Mouse (Mus musculus): ENCODE measurements around the gene Hist4h4. TPM values are rescaled to one million over a fixed set of nuclear protein-coding genes. Genes with fewer than 3 reads are reported as not detected.

Gene Hist4h4
- 0.16 and 0.20 TPM in 2 replicates for polyA plus RNA-seq (2015; fragmentation: Nextera tagmentation; extraction: Ambion mirVana)

DNA sequence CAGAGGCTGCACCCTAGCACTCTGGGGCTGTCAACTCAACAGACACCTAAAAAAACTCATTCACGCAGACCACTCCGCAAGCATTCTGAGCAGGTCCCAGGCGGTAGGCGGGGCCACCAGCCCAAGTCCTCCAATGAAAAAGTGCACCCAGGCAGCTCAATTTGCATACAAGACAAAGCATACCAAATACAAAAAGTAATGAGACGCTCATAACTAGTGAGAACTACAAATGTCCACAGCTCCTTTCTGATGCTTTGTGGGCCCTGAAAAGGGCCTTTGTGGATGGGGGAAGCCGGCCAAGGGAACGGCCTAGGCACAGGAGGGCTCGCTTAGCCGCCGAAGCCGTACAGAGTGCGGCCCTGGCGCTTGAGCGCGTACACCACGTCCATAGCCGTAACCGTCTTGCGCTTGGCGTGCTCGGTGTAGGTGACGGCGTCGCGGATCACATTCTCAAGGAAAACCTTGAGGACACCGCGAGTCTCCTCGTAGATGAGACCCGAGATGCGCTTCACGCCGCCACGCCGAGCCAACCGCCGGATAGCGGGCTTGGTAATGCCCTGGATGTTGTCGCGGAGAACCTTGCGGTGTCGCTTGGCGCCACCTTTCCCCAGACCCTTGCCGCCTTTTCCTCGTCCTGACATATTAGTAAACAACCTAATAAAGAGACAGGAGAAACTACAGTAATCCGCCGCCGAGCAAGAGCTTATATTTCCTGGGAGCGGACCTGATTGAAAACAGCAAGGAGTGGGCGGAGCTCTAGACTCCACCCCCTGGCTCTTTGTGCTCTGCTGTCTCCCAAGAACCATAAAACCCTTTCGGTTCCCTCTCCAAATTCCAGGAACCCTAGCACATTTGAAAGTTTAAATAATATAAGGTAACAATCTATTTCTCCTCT is at the start of gene Hist4h4:
TSS of gene Hist4h4 (minus strand) at position 677 of the 895 bp plus-strand sequence.
- Histone ChIP-seq H3K27me3 (ENCODE audit: control insufficient read depth, insufficient read depth, low read length) (no peaks in the 10 kb centered on the region), H3K4me1 (ENCODE audit: control insufficient read depth, insufficient read depth, low read length) (peaks cover 16% of the 10 kb centered on the region), H3K4me2 (ENCODE audit: low read depth, low read length) (peak within 1 kb of the TSS; percentile 92), H3K36me3 (ENCODE audit: control insufficient read depth, insufficient read depth) (no peaks in the 10 kb centered on the region), H3K9me3 (replicated peaks; ENCODE audit: control insufficient read depth, low read length) (no peaks in the 10 kb centered on the region), H3K4me3 (ENCODE audit: low read length) (peak within 1 kb of the TSS; percentile 82), H3K9ac (ENCODE audit: low read length) (peak within 1 kb of the TSS; percentile 96), H3K27ac (ENCODE audit: low read length) (peak within 1 kb of the TSS; percentile 100)
- ATAC-seq (replicated peaks; ENCODE audit: extremely low read depth, insufficient read depth, low FRiP score), result peak; percentile 74
- under 1% methylated on average over 50 of the region's 50 CpGs for WGBS

- H3K9ac ChIP-seq (ENCODE audit: low read length), result no peak overlapping the region
- H3K27ac ChIP-seq (ENCODE audit: low read length), result no peak overlapping the region
- no peak overlapping the region for H3K4me2 ChIP-seq (ENCODE audit: low read depth, low read length)
- no peaks in the 10 kb centered on the region for H3K9me3 ChIP-seq (replicated peaks; ENCODE audit: control insufficient read depth, low read length)
- no peaks in the 10 kb centered on the region for H3K27me3 ChIP-seq (ENCODE audit: control insufficient read depth, insufficient read depth, low read length)
- H3K4me3 ChIP-seq (ENCODE audit: low read length), result no peak overlapping the region
- H3K4me1 ChIP-seq (ENCODE audit: control insufficient read depth, insufficient read depth, low read length), result peaks cover 20% of the 10 kb centered on the region
- H3K36me3 ChIP-seq (ENCODE audit: control insufficient read depth, insufficient read depth), result no peaks in the 10 kb centered on the region
- no peak for ATAC-seq (replicated peaks; ENCODE audit: extremely low read depth, insufficient read depth, low FRiP score)
- WGBS, result 53% methylated on average over 3 of the region's 3 CpGs
Observed at GRCm38 (mm10) chr6:136852762-136853161, 48.5 kb upstream of the Hist4h4 start.

DNA sequence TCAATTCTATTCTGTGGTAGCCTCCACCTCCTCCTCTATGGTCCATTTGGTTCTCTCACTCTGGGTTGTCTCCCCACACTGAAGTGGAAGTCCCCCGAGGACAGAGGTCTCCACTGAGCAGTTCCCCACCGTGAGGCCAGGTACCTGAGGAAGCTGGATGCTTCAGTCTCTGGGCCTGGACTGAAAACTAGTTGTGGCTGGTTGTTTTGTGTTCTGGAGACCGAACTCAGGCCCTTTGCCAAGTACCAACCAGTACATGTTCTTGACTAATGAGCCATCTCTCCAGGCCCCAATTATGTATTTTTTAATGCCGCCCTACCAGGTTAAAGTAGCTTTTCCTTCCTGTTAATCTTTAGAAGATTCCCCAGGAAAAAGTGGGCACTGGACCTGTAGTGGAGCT is 48.1 kb upstream of the Hist4h4 start:
- Histone ChIP-seq H3K9me3 (replicated peaks; ENCODE audit: control insufficient read depth, low read length) (no peaks in the 10 kb centered on the region), H3K4me2 (ENCODE audit: low read depth, low read length) (no peak overlapping the region), H3K27ac (ENCODE audit: low read length) (no peak overlapping the region), H3K4me3 (ENCODE audit: low read length) (no peak overlapping the region), H3K27me3 (ENCODE audit: control insufficient read depth, insufficient read depth, low read length) (no peaks in the 10 kb centered on the region), H3K4me1 (ENCODE audit: control insufficient read depth, insufficient read depth, low read length) (peaks cover 16% of the 10 kb centered on the region), H3K36me3 (ENCODE audit: control insufficient read depth, insufficient read depth) (no peaks in the 10 kb centered on the region), H3K9ac (ENCODE audit: low read length) (no peak overlapping the region)
- ATAC-seq (replicated peaks; ENCODE audit: extremely low read depth, insufficient read depth, low FRiP score), result no peak
- WGBS, result 71% methylated on average over 4 of the region's 4 CpGs

DNA sequence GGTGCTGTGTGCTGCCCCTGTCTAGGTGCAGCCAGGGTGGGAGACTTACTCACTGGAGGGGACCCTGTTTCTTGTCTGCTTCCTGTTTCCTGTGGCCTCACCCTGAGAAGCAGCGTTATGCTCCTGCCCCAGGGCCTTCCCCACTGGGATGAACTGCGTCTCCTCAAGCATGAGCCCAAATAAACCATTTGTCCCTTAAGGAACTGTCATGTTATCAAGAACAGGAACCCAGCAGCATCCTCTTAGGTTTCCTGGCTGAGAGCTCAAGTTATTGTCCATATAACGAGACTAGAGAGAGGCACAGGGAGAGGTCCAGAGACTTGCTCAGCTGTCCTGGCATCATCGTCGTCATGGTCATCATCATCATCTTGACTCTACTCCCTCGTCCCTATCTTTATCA is 46.1 kb upstream of the Hist4h4 start:
- H3K9ac ChIP-seq (ENCODE audit: low read length), result no peak overlapping the region
- 0 out of 2 replicates have a peak, but pooled peaks have one; percentile 30 for ATAC-seq (replicated peaks; ENCODE audit: extremely low read depth, insufficient read depth, low FRiP score)
- no peak overlapping the region for H3K4me2 ChIP-seq (ENCODE audit: low read depth, low read length)
- H3K9me3 ChIP-seq (replicated peaks; ENCODE audit: control insufficient read depth, low read length), result no peaks in the 10 kb centered on the region
- peaks cover 1% of the 10 kb centered on the region; the same call in 1 of the 2 replicates for H3K4me1 ChIP-seq (ENCODE audit: control insufficient read depth, insufficient read depth, low read length)
- no peaks in the 10 kb centered on the region for H3K27me3 ChIP-seq (ENCODE audit: control insufficient read depth, insufficient read depth, low read length)
- H3K4me3 ChIP-seq (ENCODE audit: low read length), result no peak overlapping the region
- H3K36me3 ChIP-seq (ENCODE audit: control insufficient read depth, insufficient read depth), result no peaks in the 10 kb centered on the region
- WGBS, result 64% methylated on average over 6 of the region's 6 CpGs
- H3K27ac ChIP-seq (ENCODE audit: low read length), result no peak overlapping the region

DNA sequence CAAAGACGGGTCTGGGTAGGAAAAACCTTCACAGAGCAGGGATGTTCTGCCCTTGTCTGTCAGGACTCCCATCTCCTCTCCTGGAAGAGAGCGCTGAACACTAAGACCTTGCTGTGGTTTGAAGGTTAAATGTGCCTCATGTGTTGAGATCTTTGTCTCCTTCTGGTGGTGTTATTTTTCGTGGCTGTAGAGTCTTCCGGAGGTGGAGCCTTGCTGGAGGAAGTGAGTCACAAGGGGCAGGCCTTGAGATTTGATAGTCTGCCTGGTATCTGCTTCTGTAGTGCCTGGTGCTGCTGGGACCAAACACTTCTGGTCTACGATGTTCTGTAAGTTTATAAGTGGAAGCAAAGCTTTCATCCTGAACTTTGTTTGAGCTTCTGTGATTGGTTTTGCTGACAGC is 44.8 kb upstream of the Hist4h4 start:
- Histone ChIP-seq H3K27me3 (ENCODE audit: control insufficient read depth, insufficient read depth, low read length) (no peaks in the 10 kb centered on the region), H3K4me3 (ENCODE audit: low read length) (no peak overlapping the region), H3K4me1 (ENCODE audit: control insufficient read depth, insufficient read depth, low read length) (no peaks in the 10 kb centered on the region; the same call in 1 of the 2 replicates), H3K36me3 (ENCODE audit: control insufficient read depth, insufficient read depth) (no peaks in the 10 kb centered on the region), H3K9me3 (replicated peaks; ENCODE audit: control insufficient read depth, low read length) (no peaks in the 10 kb centered on the region), H3K4me2 (ENCODE audit: low read depth, low read length) (no peak overlapping the region), H3K27ac (ENCODE audit: low read length) (no peak overlapping the region), H3K9ac (ENCODE audit: low read length) (no peak overlapping the region)
- 84% methylated on average over 5 of the region's 5 CpGs for WGBS
- ATAC-seq (replicated peaks; ENCODE audit: extremely low read depth, insufficient read depth, low FRiP score), result no peak

GRCm38 (mm10) chr6:136848399-136848798 is 44.2 kb upstream of the Hist4h4 start:
- Histone ChIP-seq H3K9me3 (replicated peaks; ENCODE audit: control insufficient read depth, low read length) (no peaks in the 10 kb centered on the region), H3K27ac (ENCODE audit: low read length) (no peak overlapping the region), H3K36me3 (ENCODE audit: control insufficient read depth, insufficient read depth) (no peaks in the 10 kb centered on the region), H3K4me2 (ENCODE audit: low read depth, low read length) (no peak overlapping the region), H3K4me1 (ENCODE audit: control insufficient read depth, insufficient read depth, low read length) (no peaks in the 10 kb centered on the region; the same call in 1 of the 2 replicates), H3K9ac (ENCODE audit: low read length) (no peak overlapping the region), H3K4me3 (ENCODE audit: low read length) (no peak overlapping the region), H3K27me3 (ENCODE audit: control insufficient read depth, insufficient read depth, low read length) (no peaks in the 10 kb centered on the region)
- ATAC-seq (replicated peaks; ENCODE audit: extremely low read depth, insufficient read depth, low FRiP score), result no peak
- WGBS, result 81% methylated on average over 8 of the region's 8 CpGs

DNA sequence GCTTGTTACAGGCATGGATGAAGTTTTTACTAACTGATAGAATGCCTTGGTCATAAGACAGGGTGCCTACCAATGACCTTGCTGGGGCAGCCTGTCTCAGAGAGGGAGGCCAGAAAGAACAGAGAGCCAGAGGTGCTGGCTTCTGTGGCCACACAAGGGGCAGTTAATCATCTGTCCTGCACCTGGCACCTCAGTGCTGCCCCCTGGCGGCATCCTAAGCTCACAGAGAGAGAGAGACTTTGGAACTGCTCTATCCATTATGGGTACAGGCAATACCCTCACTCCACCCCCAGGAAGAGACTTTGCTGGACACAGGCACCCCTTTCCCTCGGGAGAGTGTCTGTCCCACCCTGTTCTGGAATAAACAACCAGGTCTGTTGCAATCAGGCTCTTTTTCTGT is 43.6 kb upstream of the Hist4h4 start:
- no peaks in the 10 kb centered on the region for H3K36me3 ChIP-seq (ENCODE audit: control insufficient read depth, insufficient read depth)
- no peak overlapping the region for H3K9ac ChIP-seq (ENCODE audit: low read length)
- H3K4me1 ChIP-seq (ENCODE audit: control insufficient read depth, insufficient read depth, low read length), result no peaks in the 10 kb centered on the region; the same call in 1 of the 2 replicates
- no peaks in the 10 kb centered on the region for H3K9me3 ChIP-seq (replicated peaks; ENCODE audit: control insufficient read depth, low read length)
- no peak overlapping the region for H3K4me3 ChIP-seq (ENCODE audit: low read length)
- no peak for ATAC-seq (replicated peaks; ENCODE audit: extremely low read depth, insufficient read depth, low FRiP score)
- no peak overlapping the region for H3K4me2 ChIP-seq (ENCODE audit: low read depth, low read length)
- no peak overlapping the region for H3K27ac ChIP-seq (ENCODE audit: low read length)
- 27% methylated on average over 2 of the region's 2 CpGs for WGBS
- no peaks in the 10 kb centered on the region for H3K27me3 ChIP-seq (ENCODE audit: control insufficient read depth, insufficient read depth, low read length)

GRCm38 (mm10) chr6:136847267-136847666 is 43.1 kb upstream of the Hist4h4 start:
- Histone ChIP-seq H3K27ac (ENCODE audit: low read length) (no peak overlapping the region), H3K4me2 (ENCODE audit: low read depth, low read length) (no peak overlapping the region)

GRCm38 (mm10) chr6:136845706-136846480 is 41.7 kb upstream of the Hist4h4 start:
- ATAC-seq (replicated peaks; ENCODE audit: extremely low read depth, insufficient read depth, low FRiP score), result no peak
- H3K4me1 ChIP-seq (ENCODE audit: control insufficient read depth, insufficient read depth, low read length), result no peaks in the 10 kb centered on the region; the same call in 1 of the 2 replicates
- H3K4me3 ChIP-seq (ENCODE audit: low read length), result no peak overlapping the region
- no peaks in the 10 kb centered on the region for H3K36me3 ChIP-seq (ENCODE audit: control insufficient read depth, insufficient read depth)
- no peak overlapping the region for H3K4me2 ChIP-seq (ENCODE audit: low read depth, low read length)
- no peak overlapping the region for H3K9ac ChIP-seq (ENCODE audit: low read length)
- H3K27ac ChIP-seq (ENCODE audit: low read length), result no peak overlapping the region
- H3K9me3 ChIP-seq (replicated peaks; ENCODE audit: control insufficient read depth, low read length), result no peaks in the 10 kb centered on the region
- WGBS, result 71% methylated on average over 5 of the region's 5 CpGs
- H3K27me3 ChIP-seq (ENCODE audit: control insufficient read depth, insufficient read depth, low read length), result no peaks in the 10 kb centered on the region

More at GRCm38 (mm10) chr6:136847267-136847666, 43.1 kb upstream of the Hist4h4 start:
- no peaks in the 10 kb centered on the region for H3K27me3 ChIP-seq (ENCODE audit: control insufficient read depth, insufficient read depth, low read length)
- no peaks in the 10 kb centered on the region for H3K9me3 ChIP-seq (replicated peaks; ENCODE audit: control insufficient read depth, low read length)
- no peak overlapping the region for H3K4me3 ChIP-seq (ENCODE audit: low read length)
- H3K4me1 ChIP-seq (ENCODE audit: control insufficient read depth, insufficient read depth, low read length), result no peaks in the 10 kb centered on the region; the same call in 1 of the 2 replicates
- H3K9ac ChIP-seq (ENCODE audit: low read length), result no peak overlapping the region
- no peak for ATAC-seq (replicated peaks; ENCODE audit: extremely low read depth, insufficient read depth, low FRiP score)
- H3K36me3 ChIP-seq (ENCODE audit: control insufficient read depth, insufficient read depth), result no peaks in the 10 kb centered on the region
- WGBS, result 91% methylated on average over 3 of the region's 3 CpGs

All from heart, embryonic 16.5 days (tissue).